Mouse (Mus musculus): ENCODE results near the gene Insc. TPM values are rescaled to one million over a fixed set of nuclear protein-coding genes. Genes with fewer than 3 reads are reported as not detected.
A peak's percentile ranks its signal among the peaks of the same experiment; 100 is the strongest.

Gene Insc
- polyA plus RNA-seq, 1 experiment from 2014 or later: 6.3 TPM

DNA sequence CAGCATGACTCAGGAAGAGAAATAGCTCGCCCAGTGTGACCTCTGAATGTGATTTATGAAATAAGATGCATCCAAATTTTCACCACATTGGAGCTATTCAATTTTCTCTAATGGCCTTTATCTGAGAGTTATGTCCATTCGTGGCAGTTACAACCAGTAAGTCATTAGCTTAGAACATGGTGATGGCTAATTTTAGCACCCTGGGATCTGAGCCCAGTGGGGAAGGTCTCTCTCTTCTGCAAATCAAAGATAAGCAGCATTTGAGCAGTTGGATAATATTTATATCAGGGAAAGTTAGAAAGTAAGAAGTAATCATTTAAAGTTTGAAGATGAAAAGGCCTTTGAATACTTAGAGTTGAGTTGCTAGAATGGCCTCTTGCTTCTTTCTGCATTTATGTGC, 19.2 kb downstream of the Insc start:
- H3K27ac ChIP-seq (replicated peaks in 1 of 2; ENCODE audit: control insufficient read depth in 1 of 2, insufficient read depth in 1 of 2, low read depth in 2 of 2, low read length in 2 of 2): peak overlapping the region; percentile 57 to 67; a peak in 3 of 4 replicates
- ATAC-seq (ENCODE audit: insufficient number of reproducible peaks, insufficient read depth, low FRiP score, low read depth): no peak

DNA sequence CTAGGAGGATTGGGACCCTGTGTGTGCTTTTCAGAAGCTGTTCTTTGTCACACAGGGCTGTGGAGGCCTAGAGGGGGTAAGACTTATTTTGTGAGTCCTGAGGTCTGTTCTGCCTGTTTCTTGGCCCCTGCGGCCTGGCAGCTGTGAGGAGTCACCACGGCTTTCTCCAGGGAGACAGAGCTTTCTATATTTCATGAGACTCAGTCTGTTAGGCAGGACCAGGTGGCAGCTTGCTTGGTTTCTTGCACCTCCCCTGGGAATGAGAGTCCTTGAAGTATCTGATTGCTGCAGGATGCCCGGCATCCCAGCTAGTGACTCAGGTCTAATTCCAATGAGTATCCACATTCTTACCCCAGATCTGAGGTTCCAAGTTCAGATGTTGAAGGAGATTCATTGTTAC, 21.8 kb downstream of the Insc start:
- Histone ChIP-seq H3K9ac (ENCODE audit: low read length) (no peak overlapping the region), H3K27me3 (ENCODE audit: control insufficient read depth, insufficient read depth, low read length) (no peaks in the 10 kb centered on the region), H3K36me3 (ENCODE audit: control insufficient read depth, insufficient read depth, low read length) (no peaks in the 10 kb centered on the region), H3K27ac (replicated peaks in 1 of 2; ENCODE audit: control insufficient read depth in 1 of 2, insufficient read depth in 1 of 2, low read depth in 2 of 2, low read length in 2 of 2) (no peak overlapping the region), H3K4me3 (ENCODE audit: control insufficient read depth in 1 of 2, insufficient read depth in 1 of 2, low read depth in 1 of 2, low read length in 2 of 2) (no peak overlapping the region), H3K9me3 (ENCODE audit: control insufficient read depth, low read length) (no peaks in the 10 kb centered on the region), H3K4me1 (ENCODE audit: control insufficient read depth in 2 of 2, insufficient read depth in 2 of 2, low read length in 2 of 2) (peaks cover 5 to 14% of the 10 kb centered on the region in 2 experiments; a peak in 3 of 4 replicates), H3K4me2 (ENCODE audit: low read length) (no peak overlapping the region)
- WGBS: 71% methylated on average over 3 of the region's 3 CpGs
- ATAC-seq (ENCODE audit: insufficient number of reproducible peaks, insufficient read depth, low FRiP score, low read depth): no peak

More for the DNA sequence above, 19.2 kb downstream of the Insc start:
- H3K27me3 ChIP-seq (ENCODE audit: control insufficient read depth, insufficient read depth, low read length): no peaks in the 10 kb centered on the region
- no peak overlapping the region for H3K4me3 ChIP-seq (ENCODE audit: control insufficient read depth in 1 of 2, insufficient read depth in 1 of 2, low read depth in 1 of 2, low read length in 2 of 2)
- no peaks in the 10 kb centered on the region for H3K36me3 ChIP-seq (ENCODE audit: control insufficient read depth, insufficient read depth, low read length)
- peak overlapping the region; percentile 11; the same call in 1 of the 2 replicates for H3K4me2 ChIP-seq (ENCODE audit: low read length)
- H3K9ac ChIP-seq (ENCODE audit: low read length): no peak overlapping the region
- H3K4me1 ChIP-seq (ENCODE audit: control insufficient read depth in 2 of 2, insufficient read depth in 2 of 2, low read length in 2 of 2): peaks cover 5 to 14% of the 10 kb centered on the region in 2 experiments; a peak in 3 of 4 replicates
- 24% methylated on average over 2 of the region's 2 CpGs for WGBS
- no peaks in the 10 kb centered on the region for H3K9me3 ChIP-seq (ENCODE audit: control insufficient read depth, low read length)

DNA sequence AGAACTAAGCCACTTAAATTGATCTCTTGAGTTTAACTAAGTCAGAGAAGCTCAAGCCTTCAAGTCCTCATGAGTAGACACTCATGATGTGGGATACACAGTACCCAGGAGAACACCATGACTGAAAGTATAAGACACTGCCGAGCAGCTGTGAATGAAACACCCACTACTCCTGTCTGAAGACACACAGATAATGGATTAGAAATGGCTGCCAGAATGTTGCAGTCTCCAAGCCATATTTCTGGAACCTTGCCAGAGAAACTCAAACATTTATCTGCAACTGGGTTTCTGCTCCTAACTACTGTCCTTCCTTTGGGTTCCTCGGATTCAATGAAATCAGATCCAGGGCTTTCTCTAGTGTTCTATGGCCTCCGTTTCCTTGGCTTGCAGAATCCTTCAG, 23.0 kb downstream of the Insc start:
- WGBS: 74% methylated on average over 3 of the region's 3 CpGs
- no peak overlapping the region for H3K9ac ChIP-seq (ENCODE audit: low read length)
- peaks cover 5 to 11% of the 10 kb centered on the region in 2 experiments; a peak in 3 of 4 replicates for H3K4me1 ChIP-seq (ENCODE audit: control insufficient read depth in 2 of 2, insufficient read depth in 2 of 2, low read length in 2 of 2)
- H3K27ac ChIP-seq (replicated peaks in 1 of 2; ENCODE audit: control insufficient read depth in 1 of 2, insufficient read depth in 1 of 2, low read depth in 2 of 2, low read length in 2 of 2): no peak overlapping the region
- H3K27me3 ChIP-seq (ENCODE audit: control insufficient read depth, insufficient read depth, low read length): no peaks in the 10 kb centered on the region
- no peaks in the 10 kb centered on the region for H3K36me3 ChIP-seq (ENCODE audit: control insufficient read depth, insufficient read depth, low read length)
- H3K9me3 ChIP-seq (ENCODE audit: control insufficient read depth, low read length): no peaks in the 10 kb centered on the region
- no peak for ATAC-seq (ENCODE audit: insufficient number of reproducible peaks, insufficient read depth, low FRiP score, low read depth)
- H3K4me3 ChIP-seq (ENCODE audit: control insufficient read depth in 1 of 2, insufficient read depth in 1 of 2, low read depth in 1 of 2, low read length in 2 of 2): no peak overlapping the region
- no peak overlapping the region for H3K4me2 ChIP-seq (ENCODE audit: low read length)

- Histone ChIP-seq H3K4me3 (ENCODE audit: control insufficient read depth in 1 of 2, insufficient read depth in 1 of 2, low read depth in 1 of 2, low read length in 2 of 2) (no peak overlapping the region), H3K36me3 (ENCODE audit: control insufficient read depth, insufficient read depth, low read length) (no peaks in the 10 kb centered on the region), H3K4me2 (ENCODE audit: low read length) (no peak overlapping the region), H3K9ac (ENCODE audit: low read length) (no peak overlapping the region), H3K27me3 (ENCODE audit: control insufficient read depth, insufficient read depth, low read length) (no peaks in the 10 kb centered on the region), H3K9me3 (ENCODE audit: control insufficient read depth, low read length) (no peaks in the 10 kb centered on the region), H3K4me1 (ENCODE audit: control insufficient read depth in 2 of 2, insufficient read depth in 2 of 2, low read length in 2 of 2) (peaks cover 0 to 3% of the 10 kb centered on the region in 2 experiments; a peak in 1 of 4 replicates), H3K27ac (replicated peaks in 1 of 2; ENCODE audit: control insufficient read depth in 1 of 2, insufficient read depth in 1 of 2, low read depth in 2 of 2, low read length in 2 of 2) (no peak overlapping the region)
- no peak for ATAC-seq (ENCODE audit: insufficient number of reproducible peaks, insufficient read depth, low FRiP score, low read depth)
- 85% methylated on average over 5 of the region's 5 CpGs for WGBS
Observed at GRCm38 (mm10) chr7:114768516-114768915, 25.0 kb downstream of the Insc start.

DNA sequence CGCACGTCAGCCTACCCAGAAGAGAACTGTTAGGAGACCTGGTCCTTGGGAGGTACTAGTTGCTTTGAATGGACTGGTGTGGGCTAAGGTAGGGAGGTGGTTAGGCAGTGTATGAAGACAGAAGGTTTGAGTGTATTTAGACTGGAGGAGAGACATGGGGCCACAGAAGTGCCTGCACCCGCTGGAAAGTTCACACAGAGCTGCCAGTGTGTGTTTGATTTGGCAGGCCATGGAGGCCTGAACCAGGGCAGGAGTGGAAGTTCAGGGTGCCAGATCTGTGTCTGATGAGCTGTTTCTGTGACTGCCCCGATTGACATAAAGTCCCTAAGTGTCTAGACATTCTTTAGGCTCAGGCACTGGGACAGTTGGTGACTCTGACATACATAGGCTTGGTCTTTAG, 25.5 kb downstream of the Insc start:
- Histone ChIP-seq H3K4me3 (ENCODE audit: control insufficient read depth in 1 of 2, insufficient read depth in 1 of 2, low read depth in 1 of 2, low read length in 2 of 2) (no peak overlapping the region), H3K4me2 (ENCODE audit: low read length) (no peak overlapping the region), H3K36me3 (ENCODE audit: control insufficient read depth, insufficient read depth, low read length) (no peaks in the 10 kb centered on the region), H3K27me3 (ENCODE audit: control insufficient read depth, insufficient read depth, low read length) (no peaks in the 10 kb centered on the region), H3K27ac (replicated peaks in 1 of 2; ENCODE audit: control insufficient read depth in 1 of 2, insufficient read depth in 1 of 2, low read depth in 2 of 2, low read length in 2 of 2) (no peak overlapping the region), H3K4me1 (ENCODE audit: control insufficient read depth in 2 of 2, insufficient read depth in 2 of 2, low read length in 2 of 2) (peaks cover 0 to 4% of the 10 kb centered on the region in 2 experiments; a peak in 2 of 4 replicates), H3K9me3 (ENCODE audit: control insufficient read depth, low read length) (no peaks in the 10 kb centered on the region), H3K9ac (ENCODE audit: low read length) (no peak overlapping the region)
- no peak for ATAC-seq (ENCODE audit: insufficient number of reproducible peaks, insufficient read depth, low FRiP score, low read depth)
- WGBS: 77% methylated on average over 4 of the region's 4 CpGs

DNA sequence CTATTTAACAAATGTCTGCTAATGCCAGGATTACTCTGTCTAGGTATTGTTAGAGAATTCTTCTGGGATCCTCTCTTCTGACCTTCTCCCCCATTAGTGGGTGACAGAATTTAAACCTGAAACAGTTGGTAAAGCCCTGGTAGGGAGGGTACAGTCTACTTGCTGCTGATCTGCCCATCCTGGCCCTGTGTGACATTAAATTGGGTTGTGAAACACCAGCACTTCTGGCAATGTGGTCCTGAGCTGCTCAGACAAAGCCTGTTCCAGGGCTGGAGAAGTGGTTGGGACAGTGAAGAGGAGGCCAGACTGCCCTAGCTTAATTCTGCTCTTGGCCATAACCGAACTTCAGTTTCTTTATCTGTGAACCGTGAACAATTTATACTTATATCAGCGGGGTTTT, 27.1 kb downstream of the Insc start:
- no peak overlapping the region for H3K4me2 ChIP-seq (ENCODE audit: low read length)
- no peak for ATAC-seq (ENCODE audit: insufficient number of reproducible peaks, insufficient read depth, low FRiP score, low read depth)
- H3K4me1 ChIP-seq (ENCODE audit: control insufficient read depth in 2 of 2, insufficient read depth in 2 of 2, low read length in 2 of 2): peaks cover 0 to 2% of the 10 kb centered on the region in 2 experiments; a peak in 1 of 4 replicates
- H3K9me3 ChIP-seq (ENCODE audit: control insufficient read depth, low read length): no peaks in the 10 kb centered on the region
- no peaks in the 10 kb centered on the region for H3K36me3 ChIP-seq (ENCODE audit: control insufficient read depth, insufficient read depth, low read length)
- WGBS: 82% methylated on average over 3 of the region's 3 CpGs
- no peak overlapping the region for H3K27ac ChIP-seq (replicated peaks in 1 of 2; ENCODE audit: control insufficient read depth in 1 of 2, insufficient read depth in 1 of 2, low read depth in 2 of 2, low read length in 2 of 2)
- no peak overlapping the region for H3K9ac ChIP-seq (ENCODE audit: low read length)
- no peaks in the 10 kb centered on the region for H3K27me3 ChIP-seq (ENCODE audit: control insufficient read depth, insufficient read depth, low read length)
- no peak overlapping the region for H3K4me3 ChIP-seq (ENCODE audit: control insufficient read depth in 1 of 2, insufficient read depth in 1 of 2, low read depth in 1 of 2, low read length in 2 of 2)

- 62% methylated on average over 7 of the region's 7 CpGs for WGBS
- Histone ChIP-seq H3K4me1 (ENCODE audit: control insufficient read depth in 2 of 2, insufficient read depth in 2 of 2, low read length in 2 of 2) (peaks cover 0 to 2% of the 10 kb centered on the region in 2 experiments; a peak in 1 of 4 replicates), H3K27ac (replicated peaks in 1 of 2; ENCODE audit: control insufficient read depth in 1 of 2, insufficient read depth in 1 of 2, low read depth in 2 of 2, low read length in 2 of 2) (no peak overlapping the region), H3K4me3 (ENCODE audit: control insufficient read depth in 1 of 2, insufficient read depth in 1 of 2, low read depth in 1 of 2, low read length in 2 of 2) (no peak overlapping the region), H3K9ac (ENCODE audit: low read length) (no peak overlapping the region), H3K27me3 (ENCODE audit: control insufficient read depth, insufficient read depth, low read length) (no peaks in the 10 kb centered on the region), H3K4me2 (ENCODE audit: low read length) (no peak overlapping the region), H3K36me3 (ENCODE audit: control insufficient read depth, insufficient read depth, low read length) (no peaks in the 10 kb centered on the region), H3K9me3 (ENCODE audit: control insufficient read depth, low read length) (no peaks in the 10 kb centered on the region)
- ATAC-seq (ENCODE audit: insufficient number of reproducible peaks, insufficient read depth, low FRiP score, low read depth): no peak
Observed at GRCm38 (mm10) chr7:114771801-114772200, 28.3 kb downstream of the Insc start.

DNA sequence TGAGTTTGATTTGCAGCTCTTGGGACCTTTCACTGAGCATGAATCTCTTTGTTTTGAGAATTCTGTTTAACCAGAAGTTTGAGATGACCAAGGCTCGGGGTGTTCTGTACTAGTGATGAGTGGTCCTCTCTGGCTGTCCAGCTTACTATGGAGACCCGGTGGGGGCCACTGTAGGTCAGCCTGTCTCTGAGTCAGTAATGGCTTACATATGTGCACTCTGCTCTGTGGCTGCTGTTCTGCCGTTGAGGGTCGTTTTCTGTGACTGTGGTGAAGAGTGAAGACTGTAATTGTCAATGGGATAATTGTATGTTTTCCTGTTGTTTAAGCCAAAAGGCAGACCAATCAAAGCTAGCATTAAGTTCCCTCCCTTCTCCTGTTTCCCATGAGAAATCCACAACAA, 30.3 kb downstream of the Insc start:
- no peak overlapping the region for H3K9ac ChIP-seq (ENCODE audit: low read length)
- no peaks in the 10 kb centered on the region for H3K9me3 ChIP-seq (ENCODE audit: control insufficient read depth, low read length)
- 71% methylated on average over 4 of the region's 4 CpGs for WGBS
- H3K4me2 ChIP-seq (ENCODE audit: low read length): no peak overlapping the region
- no peaks in the 10 kb centered on the region for H3K36me3 ChIP-seq (ENCODE audit: control insufficient read depth, insufficient read depth, low read length)
- peaks cover 0 to 2% of the 10 kb centered on the region in 2 experiments; a peak in 1 of 4 replicates for H3K4me1 ChIP-seq (ENCODE audit: control insufficient read depth in 2 of 2, insufficient read depth in 2 of 2, low read length in 2 of 2)
- H3K4me3 ChIP-seq (ENCODE audit: control insufficient read depth in 1 of 2, insufficient read depth in 1 of 2, low read depth in 1 of 2, low read length in 2 of 2): no peak overlapping the region
- no peaks in the 10 kb centered on the region for H3K27me3 ChIP-seq (ENCODE audit: control insufficient read depth, insufficient read depth, low read length)
- ATAC-seq (ENCODE audit: insufficient number of reproducible peaks, insufficient read depth, low FRiP score, low read depth): no peak
- H3K27ac ChIP-seq (replicated peaks in 1 of 2; ENCODE audit: control insufficient read depth in 1 of 2, insufficient read depth in 1 of 2, low read depth in 2 of 2, low read length in 2 of 2): no peak overlapping the region
